Mouse (Mus musculus) brain, embryonic 14.5 days (tissue): Measurements from ENCODE around the gene Fbxo36. TPM values are rescaled to one million over a fixed set of nuclear protein-coding genes. Genes with fewer than 3 reads are reported as not detected.

ENCODE experiments used
- DNase-seq: peaks from one replicate; pipeline ENCODE4 v3.0.0-alpha.2; 2011; ENCODE audit warnings: low read depth
- CTCF ChIP-seq: fragments of 200-500 bp; IDR thresholded peaks from 2 replicates; pipeline ENCODE4 v1.5.1; 2012; ENCODE audit warnings: inconsistent platforms, mild to moderate bottlenecking, moderate library complexity, borderline replicate concordance; ENCODE audit not compliant: insufficient read depth, insufficient read length; ENCODE audit errors: extremely low read depth
- POLR2A ChIP-seq: fragments of 200-500 bp; IDR thresholded peaks from 2 replicates; pipeline ENCODE4 v1.6.1; 2012; ENCODE audit warnings: mild to moderate bottlenecking, inconsistent platforms, borderline replicate concordance; ENCODE audit not compliant: poor library complexity, insufficient read depth, insufficient read length, severe bottlenecking; ENCODE audit errors: extremely low read depth
- polyA plus RNA-seq: library from polyadenylated mRNA; depleted of rRNA; stranded (reverse); fragments of >200 nt; gene quantifications from 2 replicates; pipeline ENCODE4 v1.2.3, GENCODE M21; 2012

Fbxo36 gene
- polyA plus RNA-seq, 1 experiment, result 4.9 TPM

GRCm38 (mm10) chr1:84899156-84899555, 59.5 kb downstream of the Fbxo36 start:
- TF ChIP-seq CTCF, result no peak
- TF ChIP-seq POLR2A, result no peak
- DNase-seq, result no peak

GRCm38 (mm10) chr1:84904467-84904866, 64.8 kb downstream of the Fbxo36 start:
- TF ChIP-seq POLR2A (no peak), CTCF (no peak)
- no peak for DNase-seq

DNA sequence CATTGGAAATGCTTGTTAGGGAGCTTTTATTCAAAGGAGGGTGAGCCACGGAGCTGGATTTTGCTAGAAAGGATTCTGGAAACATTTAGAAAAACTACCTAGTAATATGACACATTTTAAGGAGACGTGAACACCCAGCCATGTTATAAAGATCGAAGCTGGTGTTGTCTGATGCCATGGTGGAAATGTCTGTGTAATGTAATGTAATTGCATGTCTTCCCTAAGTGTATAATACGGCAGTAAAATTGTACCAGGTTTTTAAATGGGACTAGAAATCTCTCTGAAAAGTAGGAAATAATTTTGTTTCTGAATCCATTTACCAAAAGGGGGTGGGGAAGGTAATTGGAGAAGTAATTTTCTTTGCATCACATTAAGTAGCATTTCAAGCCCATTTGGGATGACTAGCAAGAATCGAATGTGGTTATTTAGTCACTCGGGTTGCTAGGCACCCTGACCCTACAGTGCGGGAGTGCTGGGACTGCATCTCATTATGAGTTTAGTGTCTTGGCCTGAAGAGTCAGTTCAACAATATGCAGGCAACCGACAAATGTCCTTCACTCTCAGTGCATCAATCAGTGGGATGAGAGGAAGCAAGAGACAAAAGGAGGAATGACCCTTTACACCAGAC, 70.7 kb downstream of the Fbxo36 start:
- TF ChIP-seq POLR2A, result no peak
- no peak for TF ChIP-seq CTCF
- peak; percentile 72 for DNase-seq

DNA sequence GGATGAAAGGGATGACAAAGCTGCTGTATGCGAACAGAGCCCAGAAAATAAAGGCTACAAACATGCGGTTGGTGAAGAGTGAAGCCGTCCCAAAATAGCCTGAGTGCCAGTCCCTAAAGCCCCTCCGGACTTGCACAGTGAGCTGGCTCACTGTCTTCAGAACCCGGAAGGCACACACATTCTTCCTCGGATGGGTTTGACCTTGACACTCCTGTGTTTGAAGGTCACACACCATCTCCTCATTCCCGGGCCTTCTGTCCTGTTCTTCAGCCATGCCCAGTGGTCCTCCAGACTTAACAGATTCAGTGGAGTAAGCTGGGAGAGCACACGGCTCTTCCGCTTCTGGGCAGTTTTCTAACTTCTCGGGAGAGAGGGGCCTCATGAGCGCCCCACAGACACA, 72.9 kb downstream of the Fbxo36 start:
- TF ChIP-seq CTCF, result no peak
- TF ChIP-seq POLR2A, result no peak
- no peak for DNase-seq

DNA sequence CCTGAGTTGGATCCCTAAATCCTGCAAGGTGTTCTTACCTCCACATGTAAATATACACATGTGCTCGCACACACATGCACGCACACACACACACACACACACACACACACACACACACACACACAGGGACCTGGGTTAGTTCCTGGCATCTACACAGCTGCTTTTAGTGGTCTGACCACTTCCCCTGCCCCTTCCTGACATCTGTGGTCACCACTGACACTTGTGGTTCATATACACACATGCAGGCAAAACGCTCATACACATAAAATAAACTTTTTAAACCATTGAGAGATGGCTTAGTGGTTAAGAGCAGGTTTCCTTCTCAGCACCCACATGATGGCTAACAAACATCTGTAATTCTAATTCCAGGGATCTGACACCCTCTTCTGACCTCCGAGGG, 75.4 kb downstream of the Fbxo36 start:
- TF ChIP-seq CTCF, result no peak
- no peak for TF ChIP-seq POLR2A
- no peak for DNase-seq

DNA sequence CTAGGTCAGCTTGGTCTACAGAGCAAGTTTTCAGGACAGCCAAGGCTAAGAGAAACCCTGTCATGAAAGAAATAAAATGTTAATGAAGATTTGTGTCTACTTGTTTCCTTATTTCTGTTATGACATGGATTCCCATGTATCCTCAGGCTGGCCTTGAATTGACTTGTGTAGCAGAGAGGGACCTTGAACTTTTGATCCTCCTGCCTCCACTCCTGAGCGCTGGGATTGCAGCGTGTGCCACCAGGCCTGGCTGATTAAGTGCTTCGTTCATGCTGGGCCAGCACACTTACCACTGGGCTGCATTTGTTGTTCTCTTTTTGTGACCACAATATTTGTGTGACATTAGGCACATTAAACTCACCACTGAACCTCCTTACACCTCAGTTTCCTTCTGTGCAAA, 79.2 kb downstream of the Fbxo36 start:
- TF ChIP-seq POLR2A, result no peak
- no peak for TF ChIP-seq CTCF
- DNase-seq, result no peak

GRCm38 (mm10) chr1:84923432-84923831, 83.8 kb downstream of the Fbxo36 start:
- TF ChIP-seq POLR2A (no peak), CTCF (no peak)
- no peak for DNase-seq

- TF ChIP-seq CTCF, result no peak
- no peak for TF ChIP-seq POLR2A
- no peak for DNase-seq
Observed at GRCm38 (mm10) chr1:84924134-84924533, 84.5 kb downstream of the Fbxo36 start.

DNA sequence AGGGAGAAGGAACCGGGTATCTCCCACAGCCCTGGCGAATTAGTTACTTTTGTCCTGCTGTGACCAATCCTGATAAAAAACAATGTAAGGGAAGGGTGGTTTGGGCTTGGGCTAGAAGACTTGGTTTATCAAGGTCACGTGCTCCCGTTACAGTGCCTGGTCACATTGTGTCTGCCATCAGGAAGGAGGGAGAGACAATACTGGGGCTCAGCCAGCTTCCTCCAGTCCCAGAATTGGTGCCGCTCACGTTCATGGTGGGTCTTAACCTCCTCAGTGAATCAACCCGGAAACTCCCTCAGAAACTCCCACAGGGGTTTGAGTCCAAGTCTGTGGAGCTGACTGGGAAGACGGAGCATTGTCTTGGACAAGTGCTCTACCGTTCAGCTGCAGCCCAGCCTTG, 86.0 kb downstream of the Fbxo36 start:
- TF ChIP-seq CTCF (no peak), POLR2A (no peak)
- no peak for DNase-seq

GRCm38 (mm10) chr1:84933472-84934150, 94.0 kb downstream of the Fbxo36 start:
- peak; percentile 91 for DNase-seq
- TF ChIP-seq POLR2A, result no peak
- TF ChIP-seq CTCF, result peak; percentile 84

DNA sequence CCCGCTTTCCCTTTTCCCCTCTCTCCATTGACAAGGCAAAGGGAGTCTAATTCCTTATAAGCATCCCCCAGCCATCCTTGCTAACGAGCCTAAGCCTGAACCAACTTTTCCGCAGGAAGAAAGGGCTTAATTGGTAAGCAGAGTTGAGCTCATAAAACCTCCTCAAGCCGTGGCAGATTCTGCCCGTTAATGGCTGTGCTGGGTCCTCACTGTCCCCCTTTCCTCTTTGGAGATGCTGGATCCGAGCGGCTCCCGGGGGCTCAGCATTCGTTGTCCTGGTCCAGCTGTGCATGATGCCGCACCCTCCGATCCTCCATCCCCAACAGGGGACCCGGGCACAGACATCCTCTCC, 94.5 kb downstream of the Fbxo36 start:
- DNase-seq, result peak; percentile 80
- no peak for TF ChIP-seq POLR2A
- no peak for TF ChIP-seq CTCF

DNA sequence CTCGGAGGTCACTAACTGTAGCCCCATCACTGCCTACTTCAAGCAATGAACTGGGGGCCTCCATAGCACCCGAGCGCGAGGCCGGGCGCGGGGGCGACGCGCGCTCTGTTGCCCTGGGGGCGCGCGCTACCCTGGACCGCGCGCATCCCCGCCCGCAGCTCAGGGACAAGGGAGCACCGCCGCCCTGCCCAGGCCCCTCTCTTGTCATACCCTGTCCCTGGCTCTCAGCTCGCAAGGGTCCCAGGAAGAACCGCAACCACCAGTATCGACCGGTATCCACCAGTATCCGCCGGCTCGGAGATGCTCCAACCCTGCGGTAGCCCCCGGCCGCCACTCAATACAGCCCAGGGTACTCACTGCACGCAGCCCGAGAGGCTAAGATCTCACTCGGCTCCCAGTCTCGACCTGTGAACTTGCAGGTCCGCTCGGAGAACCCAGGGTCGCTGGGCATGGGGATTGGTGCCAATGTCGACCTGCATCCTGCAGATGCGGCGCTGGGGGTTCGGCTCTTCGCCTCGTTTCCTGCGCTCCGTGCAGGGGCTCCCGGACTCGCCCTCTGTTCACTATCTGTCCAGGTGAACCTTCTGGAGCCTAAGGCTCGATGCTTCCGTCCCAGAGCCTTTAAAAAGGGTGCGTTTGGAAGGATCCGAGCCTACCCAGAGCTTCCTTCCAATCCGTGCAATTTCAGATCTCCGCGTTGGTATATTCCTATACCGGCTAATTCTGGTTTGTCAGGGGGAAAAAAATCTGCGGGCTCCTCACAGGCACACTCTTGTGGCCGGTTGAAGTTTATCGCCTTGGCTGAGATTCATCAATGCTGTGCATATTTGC, 95.1 kb downstream of the Fbxo36 start, which contains the start of gene Slc16a14:
TSS of gene Slc16a14 (minus strand) at position 632 of the 831 bp plus-strand sequence.
- TF ChIP-seq CTCF (peak; percentile 58; the same call in 1 of the 2 replicates), POLR2A (peak; percentile 76)

DNA sequence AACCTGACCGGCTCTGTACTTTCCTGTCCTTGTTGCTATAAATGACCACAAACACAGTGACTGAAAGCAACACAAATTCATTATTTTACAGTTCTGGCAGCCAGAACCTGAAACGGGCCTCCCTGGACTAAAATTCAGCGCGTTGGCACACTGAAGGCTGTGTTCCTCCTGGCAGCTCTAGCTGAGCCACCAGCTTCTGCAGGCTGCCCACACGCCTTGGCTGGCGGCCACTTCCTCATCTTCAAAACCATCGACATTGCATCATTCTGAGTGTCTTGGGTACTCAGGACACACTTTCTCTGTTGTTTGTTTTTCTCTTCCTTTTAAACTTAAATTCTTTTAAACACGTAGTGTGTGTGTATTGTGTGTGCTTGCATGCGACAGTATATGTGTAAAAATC, 96.0 kb downstream of the Fbxo36 start:
- DNase-seq, result peak; percentile 81
- TF ChIP-seq CTCF (no peak), POLR2A (no peak)

More for the DNA sequence above, 95.1 kb downstream of the Fbxo36 start, which contains the start of gene Slc16a14:
- peak; percentile 94 for DNase-seq
